Mouse (Mus musculus) cerebellum, adult 18-20 months (tissue): Measurements from ENCODE around the gene Spats1.
"Not testable (repeated sequence)": the region's sequence is repeated elsewhere in the genome, so short reads cannot be mapped to it uniquely, and the experiment has no call there.

Source experiments
- DNase-seq, 2 experiments: peaks; one replicate each; pipeline ENCODE4 v3.0.0; 2021

Spats1 gene

DNA sequence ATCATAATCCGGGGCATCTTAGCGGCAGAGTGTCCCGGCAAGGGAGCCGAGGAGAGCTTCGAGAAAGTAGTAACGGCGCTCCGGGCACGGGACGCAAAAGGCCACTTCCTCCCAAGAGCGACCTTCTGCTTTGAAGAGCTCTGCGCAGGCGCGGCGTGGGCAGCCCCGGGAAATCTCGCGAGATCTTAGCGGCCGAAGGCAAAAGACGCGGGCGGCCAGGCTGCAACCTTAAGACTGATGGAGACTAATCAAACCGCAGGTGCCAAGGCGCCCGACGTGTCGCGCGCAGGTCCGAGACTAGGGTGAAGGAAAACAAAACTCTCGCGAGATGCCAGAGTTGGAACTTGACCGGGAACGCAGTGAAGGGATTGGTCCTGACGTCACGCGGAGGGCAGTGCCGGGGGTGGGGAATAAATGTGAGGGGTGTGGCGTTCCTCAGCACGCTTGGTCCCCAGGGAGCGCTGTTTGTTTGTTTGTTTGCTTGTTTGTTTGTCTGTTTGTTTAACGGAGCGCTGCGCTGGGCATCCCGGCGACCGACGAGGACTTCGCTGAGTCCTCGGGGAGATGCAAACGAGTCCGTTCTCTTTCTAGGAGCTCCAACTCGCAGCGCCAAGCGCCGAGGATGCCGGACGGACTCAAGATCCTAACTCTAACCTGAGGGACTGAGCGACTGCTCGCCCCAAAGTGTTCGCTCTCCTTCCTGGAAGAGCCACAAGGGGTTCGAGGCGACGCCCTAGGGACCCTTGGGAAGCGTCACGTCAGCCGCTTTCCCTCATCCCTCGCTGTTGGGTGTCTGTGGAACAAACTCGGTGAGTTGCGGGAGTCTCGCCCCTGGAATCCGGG lies 41.6 kb downstream of the Spats1 start, which contains the start of gene Cdc5l:
Gene Cdc5l (minus strand): TSS at position 319 of the 843 bp plus-strand sequence.
- peak; percentile 97 to 98 for DNase-seq

DNA sequence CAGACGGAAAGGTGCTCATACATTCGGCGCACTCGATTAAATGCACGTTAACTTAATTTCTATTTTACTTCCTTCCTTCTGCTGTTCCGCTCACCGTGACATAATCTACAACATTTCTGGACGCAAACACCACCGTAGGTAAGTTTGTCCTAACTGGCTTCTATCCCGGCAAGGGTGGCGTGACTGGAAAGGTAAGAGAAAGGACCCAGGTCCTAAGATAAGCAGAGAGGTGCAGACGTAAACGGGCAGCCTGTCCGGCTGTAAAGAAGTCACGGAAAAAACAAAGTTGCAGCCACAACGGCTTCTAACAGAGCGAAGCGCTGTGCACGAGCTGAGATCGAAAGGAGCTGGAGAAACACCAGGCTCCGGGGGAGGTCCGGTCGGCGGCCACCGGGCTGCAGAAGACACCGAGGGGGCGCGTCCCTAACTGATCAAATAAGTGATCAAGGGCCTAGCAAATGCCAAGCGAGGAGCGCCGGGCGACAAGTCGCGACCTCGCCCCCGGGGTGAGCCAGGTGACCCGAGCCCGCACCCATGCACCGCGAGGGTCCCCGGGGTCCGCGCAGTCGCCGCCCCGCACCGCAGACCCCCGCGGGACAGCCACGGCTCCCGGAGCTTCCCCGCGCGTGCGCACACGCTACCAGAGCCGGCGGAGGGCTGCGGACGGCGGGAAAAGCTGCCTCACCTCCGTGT lies 42.4 kb downstream of the Spats1 start:
- DNase-seq = no peak

DNA sequence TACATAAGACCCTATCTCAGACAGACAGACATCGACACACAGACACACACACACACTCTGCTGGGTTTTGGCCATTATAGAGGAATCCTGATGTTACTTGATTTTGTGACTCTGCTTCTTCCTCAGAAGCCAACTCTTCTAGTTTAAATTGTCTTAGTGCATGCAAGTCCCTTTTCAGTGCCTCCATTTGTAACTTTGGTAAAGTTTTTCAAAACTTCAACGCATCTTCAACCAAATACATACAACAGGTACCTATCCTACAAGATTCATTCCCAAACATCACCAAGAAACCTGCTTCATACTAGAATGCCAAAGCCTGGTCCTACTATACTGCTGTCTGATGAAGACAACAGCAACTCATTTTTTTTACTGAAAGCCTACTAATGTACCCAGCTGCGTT lies 43.2 kb downstream of the Spats1 start:
- no peak for DNase-seq

DNA sequence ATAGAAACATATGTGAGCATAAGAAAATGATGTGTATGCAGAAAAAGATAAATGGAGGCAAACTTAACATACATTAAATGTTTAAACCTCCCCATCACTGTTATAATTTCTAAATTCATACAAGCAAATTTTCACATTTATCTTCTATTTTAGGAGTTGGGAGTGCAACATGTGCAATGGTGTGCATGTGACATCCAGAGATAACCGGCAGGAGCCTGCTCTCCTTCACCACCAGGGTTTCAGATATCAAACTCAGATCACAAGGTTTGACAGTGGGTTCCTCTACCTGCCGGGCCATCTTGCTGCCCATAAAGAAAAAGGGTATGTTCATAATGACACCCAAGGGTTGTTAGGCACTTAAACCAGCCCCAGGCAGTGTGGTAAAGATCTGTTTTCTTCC lies 57.8 kb downstream of the Spats1 start:
- DNase-seq = no peak

DNA sequence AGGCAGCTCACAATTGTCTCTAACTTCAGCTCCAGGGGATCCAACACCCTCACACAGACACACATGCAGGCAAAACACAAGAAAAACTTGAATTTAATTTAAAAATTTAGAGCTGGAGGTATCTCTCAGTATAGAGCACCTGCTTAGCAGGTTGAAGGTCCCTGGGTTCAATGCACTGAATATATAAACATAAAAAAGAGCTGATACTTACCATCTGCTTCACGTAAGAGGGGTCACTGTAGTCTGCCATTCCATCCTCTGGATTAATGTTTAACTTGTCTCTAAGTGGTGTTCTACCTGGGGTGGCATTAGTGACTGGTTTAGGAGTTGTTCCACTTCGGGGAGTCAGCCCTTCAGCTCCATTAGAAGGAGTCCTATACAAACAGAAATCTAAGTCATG lies 63.6 kb downstream of the Spats1 start:
- DNase-seq = not testable (repeated sequence)

DNA sequence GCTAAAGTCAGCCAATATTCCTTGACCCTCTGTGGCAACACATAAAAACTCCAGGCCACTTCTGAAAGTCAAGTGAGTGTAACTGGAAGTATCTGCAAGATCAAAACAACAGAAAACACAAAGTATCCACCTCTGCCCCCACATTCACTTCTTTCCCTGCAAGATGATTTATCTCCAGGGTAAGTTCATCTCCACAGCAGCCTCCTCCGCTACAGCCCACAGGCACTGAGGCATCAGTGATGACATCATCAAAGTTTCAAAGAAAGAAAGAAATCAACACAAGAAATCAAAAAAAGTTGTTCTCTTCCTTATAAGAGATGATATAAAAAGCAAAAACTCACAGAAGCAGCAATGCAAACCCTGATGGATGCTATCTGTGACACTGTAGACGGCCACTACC lies 66.5 kb downstream of the Spats1 start:
- no peak for DNase-seq

DNA sequence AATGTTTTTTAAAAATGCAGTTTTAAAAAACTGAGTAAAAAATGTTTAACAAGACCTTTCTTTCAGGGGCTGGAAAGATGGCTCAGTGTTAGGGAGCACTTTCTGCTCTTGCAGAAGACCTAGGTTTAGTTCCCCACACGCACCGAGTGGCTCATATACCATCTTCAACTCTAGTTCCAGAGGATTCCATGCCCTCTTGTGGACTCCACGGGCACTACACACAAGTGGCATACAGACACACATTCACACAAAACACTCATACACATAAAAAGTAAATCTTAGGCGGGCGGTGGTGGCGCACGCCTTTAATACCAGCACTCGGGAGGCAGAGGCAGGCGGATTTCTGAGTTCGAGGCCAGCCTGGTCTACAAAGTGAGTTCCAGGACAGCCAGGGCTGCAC lies 68.9 kb downstream of the Spats1 start:
- no peak for DNase-seq

DNA sequence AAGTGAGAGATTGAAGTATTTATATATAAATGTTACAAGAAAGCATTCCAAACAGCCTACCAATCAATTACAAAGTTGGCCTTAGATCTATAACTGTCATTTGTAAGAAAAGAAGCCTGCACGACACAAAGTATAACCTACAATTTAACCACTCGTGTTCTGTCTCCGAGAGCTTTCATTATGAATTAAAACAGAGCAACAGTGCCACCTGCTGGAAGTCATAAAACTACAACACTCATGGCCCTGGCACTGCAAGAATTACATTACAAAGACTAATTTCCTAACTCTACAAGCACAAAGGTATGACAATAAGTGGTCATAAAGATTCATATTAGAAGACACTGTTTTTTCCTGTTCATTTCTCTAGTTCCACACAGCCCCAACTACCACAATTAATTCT lies 72.0 kb downstream of the Spats1 start:
- peak; percentile 55 to 71 for DNase-seq

DNA sequence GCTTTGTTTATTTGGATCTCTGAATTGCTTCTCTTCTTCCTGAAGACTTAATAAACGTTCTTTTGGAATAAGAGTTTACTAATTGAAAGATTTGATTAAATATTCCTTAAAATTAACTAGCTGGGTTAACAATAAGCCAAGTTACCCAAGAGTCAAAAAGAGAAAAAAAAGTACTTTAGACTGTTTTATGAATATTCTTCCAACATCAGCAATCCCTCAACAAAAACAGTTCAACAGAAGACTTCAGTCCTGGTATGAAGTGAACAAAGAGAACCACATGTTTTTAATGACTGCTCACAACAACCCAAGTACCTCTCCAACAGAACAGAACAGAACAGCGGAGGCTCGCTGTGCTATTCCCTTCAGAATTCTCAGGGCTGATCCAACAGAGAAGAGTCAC lies 72.6 kb downstream of the Spats1 start:
- DNase-seq = no peak

DNA sequence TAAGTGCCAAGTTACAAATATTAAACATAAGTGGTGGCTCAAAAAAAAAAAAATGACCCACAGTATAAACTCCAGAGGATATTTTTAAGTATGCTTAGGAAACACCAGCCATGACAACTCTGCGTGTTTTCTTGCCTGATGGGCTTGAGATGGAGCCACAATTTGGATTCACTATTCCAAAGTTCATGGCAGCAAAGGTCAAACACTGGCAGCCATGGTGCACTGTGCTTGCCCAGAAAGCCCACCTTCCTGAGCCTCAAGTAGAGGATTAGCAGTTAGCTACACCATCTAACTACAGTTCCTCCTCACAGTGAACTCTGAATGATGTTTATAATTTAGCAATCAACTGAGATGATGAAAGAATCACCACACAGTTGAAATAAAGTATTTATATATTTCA lies 73.1 kb downstream of the Spats1 start:
- no peak for DNase-seq

DNA sequence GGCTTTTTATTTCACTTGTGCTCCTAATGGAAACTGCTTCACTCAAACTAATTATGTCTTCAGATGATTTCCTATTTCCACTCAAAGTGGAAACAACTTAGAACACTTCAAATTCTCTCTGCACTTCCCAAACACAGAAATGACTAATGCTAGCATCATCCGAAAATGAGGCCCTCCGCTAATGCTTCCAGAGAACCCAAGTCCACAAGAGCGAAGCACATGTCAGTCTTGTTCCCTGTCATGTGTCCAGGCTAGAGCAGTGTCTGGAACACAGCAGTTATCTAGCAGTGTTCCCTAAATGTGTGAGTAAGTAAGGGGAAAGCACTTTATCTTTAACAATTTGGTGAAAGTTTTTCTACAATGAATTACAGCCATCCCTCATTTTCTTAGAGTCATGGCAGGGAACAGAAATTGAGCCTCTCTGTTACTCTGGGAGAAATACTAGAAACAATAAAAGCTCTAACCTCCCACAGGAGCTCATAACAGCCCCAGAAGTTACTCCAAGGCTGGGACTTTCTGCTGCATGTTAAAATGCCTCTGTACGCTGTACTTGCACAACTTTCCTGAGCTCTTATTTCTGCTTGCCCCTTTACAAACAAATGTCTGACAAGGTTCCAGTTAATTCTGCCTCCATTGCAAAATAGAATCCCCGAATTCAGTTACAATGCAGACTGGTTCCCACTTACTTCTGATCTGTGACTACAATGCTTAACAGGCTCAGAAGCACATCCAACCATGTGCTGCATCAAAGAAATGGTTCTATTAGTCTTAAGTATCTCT lies 73.9 kb downstream of the Spats1 start:
- no peak for DNase-seq

DNA sequence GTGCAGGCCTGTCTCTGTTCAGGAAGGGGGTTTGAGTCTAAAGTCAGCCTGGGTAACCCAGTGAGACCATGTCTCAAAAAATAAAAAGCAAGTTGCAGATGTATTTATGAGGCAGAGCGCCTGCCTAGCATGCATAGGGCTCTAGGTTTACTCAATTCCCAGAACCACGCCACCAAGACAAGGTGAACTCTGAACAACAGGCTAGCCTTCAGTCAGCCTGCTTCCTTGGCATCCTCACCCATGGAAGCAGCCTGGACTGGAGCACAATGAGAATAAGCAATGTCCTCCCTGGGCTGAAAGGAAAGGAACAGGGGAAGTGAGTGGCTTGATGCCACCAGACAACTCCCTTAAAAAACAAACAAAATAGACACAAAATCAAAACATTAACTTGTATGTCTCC lies 77.2 kb downstream of the Spats1 start:
- DNase-seq = no peak

DNA sequence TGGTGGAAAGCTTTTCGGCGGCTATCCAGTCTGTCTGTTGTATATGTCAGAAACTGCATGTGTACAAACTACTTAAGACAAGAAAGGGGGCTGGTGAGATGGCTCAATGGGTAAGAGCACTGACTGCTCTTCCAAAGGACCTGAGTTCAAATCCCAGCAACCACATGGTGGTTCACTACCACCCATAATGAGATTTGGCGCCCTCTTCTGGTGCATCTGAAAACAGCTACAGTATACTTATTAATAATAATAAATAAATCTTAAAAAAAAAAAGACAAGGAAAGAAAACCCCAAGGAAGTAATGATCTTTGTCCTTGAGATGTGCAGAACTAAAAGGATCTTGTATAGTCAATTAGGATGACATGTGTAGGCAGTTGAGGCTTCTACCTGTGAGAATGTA lies 77.7 kb downstream of the Spats1 start:
- no peak for DNase-seq

DNA sequence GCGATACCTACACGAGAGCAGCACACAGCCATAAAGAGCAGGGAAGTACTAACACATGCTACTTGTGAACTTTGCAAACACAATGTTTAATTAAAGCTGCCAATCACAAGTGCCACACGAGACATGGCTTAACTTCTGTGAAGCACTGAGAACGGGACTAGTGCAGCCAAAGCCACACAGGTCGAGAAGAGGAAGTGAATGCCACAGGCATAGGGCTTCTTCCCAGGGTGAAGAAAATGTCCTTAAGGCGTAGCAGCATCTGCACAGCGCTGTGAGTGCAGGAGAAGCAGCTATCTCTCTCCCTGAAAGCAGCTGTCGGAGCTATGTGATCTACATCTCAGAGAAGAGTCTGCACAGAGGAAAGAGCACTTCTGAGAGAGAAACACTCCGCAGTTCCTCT lies 80.6 kb downstream of the Spats1 start:
- DNase-seq = no peak

DNA sequence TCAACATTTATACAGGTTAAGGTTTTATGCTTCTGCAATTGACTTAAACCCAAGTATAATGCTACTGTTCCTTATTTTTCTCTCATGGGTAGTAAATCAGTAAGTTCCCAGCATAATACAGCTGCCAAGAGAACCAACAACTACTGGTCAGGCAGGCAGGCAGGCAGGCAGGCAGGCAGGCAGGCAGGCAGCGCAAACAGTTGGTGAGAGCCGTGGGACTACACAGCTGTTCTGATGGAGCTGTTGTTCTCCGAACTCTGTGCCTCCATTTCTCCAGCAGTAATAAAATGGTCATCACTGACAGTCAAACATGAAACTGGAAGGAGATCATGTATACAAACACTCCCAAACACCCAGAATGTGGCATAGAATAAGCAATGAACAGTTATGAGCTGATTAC lies 81.5 kb downstream of the Spats1 start:
- no peak for DNase-seq
